Mouse (Mus musculus) cerebellum, adult 9-11 months (tissue): ENCODE measurements at regions not wholly inside any gene's neighbourhood (a gene's known extent, or its start where the extent isn't known, plus 50 kb on each side); places are given as distances from the start of the nearest gene placed in this dataset.

Source experiments
- DNase-seq: peaks from one replicate; pipeline ENCODE4 v3.0.0; 2022

DNA sequence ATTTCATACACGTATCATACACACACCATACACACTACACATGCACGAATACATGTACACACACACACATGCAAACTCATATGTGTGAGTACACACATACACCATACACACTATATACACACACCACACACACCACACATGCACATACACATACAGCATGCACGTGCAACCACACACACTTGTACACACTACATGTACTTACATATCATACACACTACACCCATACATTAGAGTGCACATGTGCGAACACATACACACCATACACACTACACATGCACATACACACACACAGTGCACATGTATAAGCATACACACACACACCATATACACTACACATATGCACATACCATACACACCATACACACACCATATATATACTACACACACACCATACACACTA is 117.5 kb downstream of the Psmg1 start:
- DNase-seq = no peak

- DNase-seq = no peak
Measured at GRCm38 (mm10) chr16:95872436-95872835, 118.3 kb downstream of the Psmg1 start.

GRCm38 (mm10) chr16:95870291-95870690 is 120.5 kb downstream of the Psmg1 start:
- DNase-seq = no peak

GRCm38 (mm10) chr16:95869501-95869900 is 121.3 kb downstream of the Psmg1 start:
- DNase-seq = no peak

- no peak for DNase-seq
Measured at GRCm38 (mm10) chr16:95868896-95869295, 121.9 kb downstream of the Psmg1 start.

GRCm38 (mm10) chr16:95867516-95867915 is 123.2 kb downstream of the Psmg1 start:
- no peak for DNase-seq

GRCm38 (mm10) chr16:95866866-95867420 is 123.8 kb downstream of the Psmg1 start:
- DNase-seq = no peak

- no peak for DNase-seq
Measured at GRCm38 (mm10) chr16:95865603-95866002, 125.2 kb downstream of the Psmg1 start.

- no peak for DNase-seq
Measured at GRCm38 (mm10) chr16:95864646-95865045, 126.1 kb downstream of the Psmg1 start.

GRCm38 (mm10) chr16:95864106-95864505 is 126.7 kb downstream of the Psmg1 start:
- no peak for DNase-seq

DNA sequence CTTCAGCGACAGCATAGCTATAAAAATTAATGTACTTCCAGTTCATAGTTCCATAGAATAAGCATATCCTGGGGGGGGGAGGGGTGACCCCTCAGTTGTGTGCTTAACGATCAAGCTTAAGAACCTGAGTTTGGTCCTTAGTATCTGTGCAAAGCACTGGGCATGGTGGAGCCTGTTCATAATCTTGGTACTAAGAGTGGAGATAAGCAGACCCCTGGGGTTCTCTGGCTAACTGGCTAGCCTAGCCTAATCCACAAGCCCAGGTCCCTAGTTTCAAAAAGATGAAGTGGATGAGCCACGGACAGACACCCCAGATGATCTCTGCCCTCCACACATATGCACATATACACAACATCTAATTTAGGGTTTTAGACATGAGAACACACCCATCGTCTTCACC is 127.2 kb downstream of the Psmg1 start:
- no peak for DNase-seq

- no peak for DNase-seq
Measured at GRCm38 (mm10) chr16:95862621-95863020, 128.1 kb downstream of the Psmg1 start.

DNA sequence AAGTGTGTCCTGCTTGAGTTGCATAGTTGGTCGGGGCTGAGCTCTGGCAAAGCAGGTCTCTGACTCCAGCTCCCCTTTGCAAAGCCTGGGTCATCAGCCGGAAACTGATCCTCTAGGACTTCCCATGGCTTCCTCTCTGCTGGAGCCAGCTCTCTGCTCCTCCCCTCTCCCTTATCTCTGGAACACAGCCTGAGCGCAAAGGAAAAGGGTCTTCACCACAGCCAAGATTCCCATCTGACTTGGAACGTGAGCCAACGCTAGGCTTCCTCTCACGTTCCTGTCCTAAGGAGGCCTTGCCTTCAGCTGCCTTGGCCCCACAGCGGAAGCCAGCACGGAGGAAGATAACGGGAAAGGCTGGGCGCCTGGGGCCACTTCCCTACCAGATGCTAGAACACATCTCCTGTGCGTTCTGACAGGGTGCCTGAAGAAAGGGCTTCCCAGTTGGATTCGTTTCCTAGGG is 129.5 kb downstream of the Psmg1 start:
- DNase-seq = no peak

- DNase-seq = no peak
Measured at GRCm38 (mm10) chr16:95860810-95861209, 129.9 kb downstream of the Psmg1 start.

DNA sequence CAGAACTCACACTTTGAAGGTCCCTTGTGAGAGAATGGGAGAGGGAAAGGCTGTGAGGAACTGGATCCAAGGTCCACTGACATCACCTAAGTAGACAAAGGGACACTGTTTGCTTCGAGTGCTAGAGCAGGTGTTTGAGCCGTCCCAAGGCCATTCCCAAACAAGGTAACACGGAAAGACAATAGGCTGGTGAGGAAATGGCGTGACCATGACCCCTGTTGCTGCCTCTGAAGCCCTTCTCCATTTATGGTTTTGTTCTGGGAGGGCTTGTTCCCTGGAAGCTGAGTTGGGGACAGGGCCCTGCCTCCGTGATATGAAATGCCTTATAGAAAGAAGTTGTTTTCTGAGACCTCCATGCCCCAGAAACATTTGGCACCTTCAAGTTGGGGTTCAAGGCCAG is 130.6 kb downstream of the Psmg1 start:
- DNase-seq = no peak

DNA sequence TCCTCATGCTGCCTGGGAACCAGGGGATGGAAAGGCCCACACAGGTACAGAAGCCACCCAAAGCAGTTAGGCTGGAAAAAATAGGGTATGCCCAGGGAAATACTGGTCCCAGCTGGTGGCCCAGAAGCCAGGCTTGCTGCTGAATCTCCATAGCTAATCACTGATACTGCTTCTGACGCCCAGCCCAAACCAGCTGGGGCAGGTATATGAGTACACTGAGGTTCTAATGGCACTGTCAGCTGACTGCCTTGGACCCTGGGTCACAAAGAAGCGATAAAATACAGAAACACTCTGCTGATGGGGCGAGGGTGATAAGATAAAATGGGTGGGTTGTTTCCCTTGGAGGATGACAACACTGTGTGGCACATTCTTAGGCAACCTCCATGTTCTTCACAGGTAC is 133.4 kb downstream of the Psmg1 start:
- DNase-seq = no peak

DNA sequence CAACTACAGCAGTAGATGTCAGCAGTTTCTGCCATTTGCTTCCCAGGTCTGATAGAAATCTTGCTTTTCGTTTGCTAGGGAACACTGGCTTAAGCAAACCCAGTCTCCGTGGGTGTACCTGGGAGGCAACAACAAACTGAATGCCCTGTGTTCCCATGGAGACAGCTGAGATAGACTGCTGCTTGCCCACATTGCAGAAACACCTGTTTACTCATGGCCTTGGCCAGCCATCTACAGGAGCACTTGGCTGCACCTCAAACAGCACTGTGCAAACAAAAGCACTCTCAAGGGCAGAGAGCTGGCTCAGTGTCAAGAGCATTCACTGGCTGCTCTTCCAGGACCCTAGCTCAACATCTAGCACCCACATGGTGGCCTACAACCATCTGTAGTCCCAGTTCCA is 135.5 kb downstream of the Psmg1 start:
- no peak for DNase-seq

DNA sequence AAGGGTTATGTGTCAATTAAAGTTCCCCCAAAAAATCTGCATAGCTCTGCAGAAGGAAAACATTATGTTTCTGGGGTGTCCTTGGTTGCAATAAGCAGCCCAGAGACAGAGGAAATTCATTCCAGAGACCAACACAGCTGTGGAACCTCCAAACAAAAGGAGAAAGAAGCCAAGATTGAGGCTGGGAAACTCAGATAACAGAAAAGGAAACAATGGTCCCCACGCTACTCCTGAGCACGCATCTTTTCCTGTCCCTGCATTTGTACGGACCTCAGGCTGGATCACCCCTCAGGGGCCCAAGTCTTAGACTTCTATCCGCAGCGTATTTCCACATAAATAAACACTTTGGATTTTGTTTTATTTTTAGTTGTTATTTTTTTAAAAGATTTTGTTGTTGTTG is 138.9 kb downstream of the Psmg1 start:
- no peak for DNase-seq

- DNase-seq = no peak
Measured at GRCm38 (mm10) chr16:95848555-95849082, 142.1 kb downstream of the Psmg1 start.

DNA sequence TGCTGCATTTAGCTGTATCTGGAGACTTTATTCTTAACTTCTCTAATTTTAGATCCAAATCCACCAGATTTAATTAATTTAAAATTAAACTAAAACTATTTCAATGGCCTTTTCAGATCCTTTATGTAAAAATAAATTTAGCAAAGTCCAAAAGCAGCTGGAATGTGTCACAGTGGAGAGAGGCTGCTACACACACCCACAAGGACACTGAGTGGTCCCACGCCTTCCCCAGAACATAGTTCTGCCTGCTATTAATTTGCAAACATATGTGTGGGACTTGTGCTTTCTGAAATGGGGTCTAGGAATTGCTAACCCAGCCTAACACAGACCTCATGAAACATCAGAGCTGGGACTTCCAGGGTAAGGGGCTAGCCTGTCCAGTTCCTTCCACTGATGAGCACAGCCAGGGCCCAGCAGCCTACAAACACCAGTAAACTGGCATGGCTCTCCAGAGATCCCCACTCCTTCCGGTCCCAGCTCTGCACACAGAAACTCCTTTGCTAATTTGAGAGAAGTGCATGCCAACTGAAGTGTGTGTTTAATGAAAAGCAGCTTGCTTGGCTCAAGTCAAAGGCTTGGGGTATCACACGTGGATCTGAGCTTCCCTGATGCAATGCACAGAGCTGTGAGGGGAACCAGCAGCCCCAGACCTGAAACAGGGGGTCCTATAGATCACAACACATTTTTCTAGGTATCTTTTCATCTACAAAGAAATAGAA is 142.8 kb downstream of the Psmg1 start:
- DNase-seq = no peak

DNA sequence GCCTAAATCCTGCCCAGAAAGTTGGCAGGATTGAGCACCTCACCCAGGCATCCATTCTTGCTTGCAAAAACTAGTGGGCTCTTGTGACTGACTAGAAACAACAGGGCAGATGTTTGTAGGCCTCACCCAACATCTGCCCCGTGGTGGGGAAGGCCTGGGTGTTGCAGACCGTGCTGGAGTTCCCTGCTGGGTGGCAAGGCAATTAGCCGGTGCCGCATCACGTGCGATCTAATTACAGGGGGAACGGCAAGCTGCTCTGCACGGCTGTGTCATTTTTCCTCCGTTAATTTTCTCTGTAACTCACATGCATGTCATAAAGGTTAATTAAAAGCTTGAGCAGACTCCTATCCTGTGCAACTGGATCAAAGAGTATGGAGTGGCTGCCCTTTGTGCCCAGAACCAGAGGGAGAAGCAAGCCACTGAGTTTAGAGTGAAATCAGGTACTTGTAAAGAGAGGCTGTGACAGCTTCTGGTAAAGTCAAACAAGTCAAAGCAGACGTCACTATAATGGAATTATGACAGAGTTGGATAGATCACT is 143.5 kb downstream of the Ets2 start:
- DNase-seq = no peak

GRCm38 (mm10) chr16:95844691-95845090 is 142.8 kb downstream of the Ets2 start:
- peak; percentile 35 for DNase-seq

- DNase-seq = no peak
Measured at GRCm38 (mm10) chr16:95842766-95843165, 140.9 kb downstream of the Ets2 start.

DNA sequence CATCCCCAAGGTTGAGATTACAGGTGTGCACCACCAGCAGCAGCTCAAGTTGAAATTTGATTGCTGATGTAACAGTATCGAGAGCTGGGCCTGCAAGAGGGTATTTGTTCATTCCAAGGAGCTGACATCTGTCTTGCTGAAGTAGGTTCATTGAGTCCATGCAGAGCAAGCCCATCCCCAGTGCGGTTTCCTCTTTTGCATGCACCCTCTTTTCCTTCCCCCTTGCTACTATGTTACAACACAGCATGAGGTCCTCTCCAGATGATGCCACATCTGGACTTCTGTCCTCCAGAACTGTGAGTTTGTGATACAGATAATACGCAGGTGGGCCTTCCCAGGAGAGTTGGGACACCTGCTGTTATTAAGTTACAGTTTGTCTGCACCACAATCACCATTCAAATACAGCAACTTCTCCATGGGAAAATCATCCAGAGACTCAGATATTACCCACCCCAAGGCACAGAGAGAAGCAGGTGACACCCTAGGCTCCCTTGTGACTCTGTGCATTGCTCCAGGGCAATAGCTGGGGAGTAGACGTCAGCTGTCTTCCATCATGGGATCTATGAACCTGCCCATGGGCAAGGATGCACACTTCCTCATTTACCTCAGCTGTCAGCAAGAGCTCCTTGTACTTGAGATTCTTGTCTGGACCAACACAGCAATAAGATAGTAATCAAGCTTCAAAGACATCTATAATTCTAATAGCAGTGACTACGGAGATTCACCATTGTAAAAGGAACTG is 137.8 kb downstream of the Ets2 start:
- no peak for DNase-seq
